Mouse (Mus musculus): ENCODE results near the gene Tmem132b.

DNA sequence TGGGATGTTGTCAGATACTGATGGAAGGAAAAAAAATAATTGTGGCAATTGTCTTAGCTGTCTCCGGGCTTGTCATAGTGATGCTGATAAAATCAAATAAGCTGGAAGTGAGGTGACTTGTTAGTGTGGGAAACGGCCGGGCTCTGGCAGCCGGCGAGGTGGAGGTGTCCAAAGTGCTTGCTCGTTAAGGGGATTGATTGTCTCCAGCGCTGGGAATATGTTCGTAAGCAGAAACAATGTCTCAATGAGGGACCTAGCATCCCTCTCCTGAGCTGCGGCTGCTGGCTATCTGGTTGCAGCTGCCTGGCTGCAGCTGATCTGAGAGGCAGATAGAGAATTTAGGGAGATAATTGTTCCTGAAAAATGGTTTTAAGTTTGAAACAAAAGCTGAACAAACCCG, 161.0 kb downstream of the Tmem132b start:
- TF ChIP-seq CTCF (IDR thresholded peaks at IDR 0.05; ENCODE audit: extremely low read depth, insufficient read depth, insufficient read length, insufficient replicate concordance): no peak
- no peak for TF ChIP-seq POLR2A (IDR thresholded peaks at IDR 0.05; ENCODE audit: low read depth, low read length)
